Mouse (Mus musculus) spleen, postnatal 4 days (tissue): ENCODE results near the gene Phb2.
A peak's percentile ranks its signal among the peaks of the same experiment; 100 is the strongest.

Experiments used
- DNase-seq, 2 experiments: peaks; one replicate each; pipeline ENCODE4 v3.0.0; 2022; ENCODE audit warnings: low spot score in 2 of 2

Phb2 gene

DNA sequence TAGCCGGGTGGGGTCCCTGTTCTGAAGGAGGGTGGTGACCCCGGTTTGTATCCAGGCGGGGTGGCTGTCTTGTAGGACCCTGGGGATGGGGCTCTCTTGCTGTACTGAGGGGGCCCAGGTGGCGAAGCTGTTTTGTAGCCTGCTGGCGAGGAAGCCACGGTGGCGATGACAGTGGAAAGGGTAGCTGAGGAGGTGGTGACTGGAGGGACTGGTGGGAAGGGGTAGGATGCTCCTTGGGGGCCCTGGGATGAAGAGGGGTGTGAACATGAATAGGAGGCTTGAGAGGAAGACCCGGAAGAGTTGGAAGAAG, 34.1 kb downstream of the Phb2 start:
- no peak for DNase-seq

GRCm38 (mm10) chr6:124746654-124747632, 34.8 kb downstream of the Phb2 start:
- no peak for DNase-seq

DNA sequence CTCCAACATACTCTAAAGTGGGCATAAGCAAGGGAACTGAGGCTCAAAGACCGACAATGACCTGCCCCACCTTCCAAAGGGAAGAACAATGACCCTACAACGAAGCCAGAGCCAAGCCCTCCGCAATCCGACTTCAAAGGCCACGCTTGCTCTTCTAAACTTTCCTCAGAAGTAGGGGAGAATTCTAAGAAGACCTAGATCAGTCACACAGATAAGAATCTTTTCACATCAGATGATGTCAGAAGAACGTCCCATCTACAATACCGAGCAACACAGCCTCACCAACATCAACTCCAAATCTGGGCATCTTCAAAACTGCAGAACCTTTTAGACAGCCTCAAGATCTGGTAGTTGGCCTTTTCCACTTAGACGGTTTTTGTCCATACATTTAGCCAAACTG, 38.3 kb downstream of the Phb2 start:
- DNase-seq, result no peak

DNA sequence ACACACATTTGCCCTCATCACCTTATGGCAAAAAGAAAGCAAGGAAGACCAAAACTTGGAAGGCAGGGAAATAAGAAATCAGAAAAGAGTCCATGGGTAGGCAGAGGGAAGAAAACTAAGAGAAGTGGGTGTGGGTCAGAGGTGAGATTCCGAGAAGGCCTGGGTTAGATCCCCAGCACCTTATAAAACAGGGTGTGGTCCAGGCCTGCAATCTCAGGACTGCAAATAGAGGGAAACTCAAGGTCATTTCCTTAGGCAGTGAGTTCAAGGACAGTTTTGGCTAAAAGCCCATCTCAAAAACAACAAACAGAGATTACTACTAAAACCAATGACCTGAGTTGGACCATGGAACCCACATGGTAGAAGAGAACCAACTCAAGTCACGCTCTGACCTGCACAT, 41.7 kb downstream of the Phb2 start:
- no peak for DNase-seq

DNA sequence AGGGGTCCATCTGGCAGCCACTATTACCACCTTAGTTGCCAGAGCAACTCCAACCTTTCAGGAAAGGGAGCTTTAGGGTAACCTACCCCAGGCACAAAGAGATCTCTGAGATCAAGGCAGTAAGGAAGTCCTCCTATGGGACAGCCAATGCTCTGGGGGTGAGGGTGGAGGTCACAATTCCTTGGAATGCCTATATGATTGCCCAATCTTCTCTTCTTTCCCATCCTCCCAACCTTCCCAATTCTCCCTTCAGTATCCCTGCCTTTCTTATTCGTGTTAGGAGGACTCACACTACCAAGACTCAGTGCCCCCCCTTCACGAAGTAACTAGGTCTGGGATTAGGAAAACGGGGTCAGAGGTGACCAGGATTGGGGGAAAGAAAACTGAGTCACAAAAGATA, 43.2 kb downstream of the Phb2 start:
- no peak for DNase-seq

- peak in 1 of 2 experiments; percentile 73 for DNase-seq
These were observed 43.9 kb downstream of the Phb2 start, which contains the start of the genes Gm45234 and Atn1 for GRCm38 (mm10) chr6:124755831-124756595. TSS of gene Gm45234 (minus strand) at chr6:124756021. TSS of gene Atn1 (minus strand) at chr6:124756524.

- peak in 1 of 2 experiments; percentile 75 for DNase-seq
These were observed 44.7 kb downstream of the Phb2 start for GRCm38 (mm10) chr6:124756652-124757350.

GRCm38 (mm10) chr6:124757351-124757880, 45.3 kb downstream of the Phb2 start:
- DNase-seq, result no peak

GRCm38 (mm10) chr6:124757909-124758848, 46.0 kb downstream of the Phb2 start:
- no peak for DNase-seq

DNA sequence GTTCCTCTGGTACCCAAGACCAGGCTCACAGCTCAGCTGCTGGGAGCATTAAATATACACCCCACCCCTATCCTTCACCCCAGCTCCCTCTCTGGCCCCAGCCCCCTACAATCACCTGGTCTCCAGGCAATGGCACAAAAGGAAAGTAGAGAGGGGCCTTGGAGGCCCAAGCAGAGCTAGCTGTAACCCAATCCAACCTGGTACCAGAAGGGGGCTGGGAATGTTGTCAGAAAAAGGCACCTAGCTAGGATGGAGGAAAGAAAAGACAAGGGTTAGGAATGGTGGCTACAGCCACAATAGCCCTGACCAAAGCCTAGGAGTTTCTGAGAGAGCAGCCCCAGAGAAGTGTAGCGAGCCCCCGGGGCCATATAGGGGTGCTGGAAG, 46.7 kb downstream of the Phb2 start:
- no peak for DNase-seq

DNA sequence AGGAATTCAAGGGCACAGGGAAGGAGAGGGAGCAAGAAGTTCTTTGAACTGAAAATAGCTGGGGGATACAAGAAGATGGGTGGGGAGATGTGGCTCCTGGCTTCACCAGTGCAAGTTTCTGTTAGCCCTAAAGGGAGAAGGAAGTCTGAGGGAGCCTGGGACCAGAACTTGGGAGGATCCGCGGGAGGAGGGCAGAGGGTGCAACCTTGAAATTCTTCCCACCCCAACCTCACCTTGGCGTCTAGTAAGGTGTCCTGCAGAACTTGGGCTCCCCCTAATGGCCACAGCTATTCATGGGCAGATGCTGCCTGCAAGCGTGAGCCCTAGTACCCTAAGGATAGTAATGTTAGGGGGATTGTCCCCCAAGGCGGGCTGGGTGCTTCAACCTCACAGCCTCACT, 47.1 kb downstream of the Phb2 start:
- DNase-seq, result peak; percentile 82 to 92

- peak in 1 of 2 experiments; percentile 54 for DNase-seq
These were observed 53.8 kb downstream of the Phb2 start for GRCm38 (mm10) chr6:124765951-124766350.
